Mouse (Mus musculus) lung, embryonic 15.5 days (tissue): ENCODE results near the gene Gm3159. TPM values are rescaled to one million over a fixed set of nuclear protein-coding genes. Genes with fewer than 3 reads are reported as not detected.
"Not testable (repeated sequence)": the region's sequence is repeated elsewhere in the genome, so short reads cannot be mapped to it uniquely, and the experiment has no call there.

ENCODE experiments used
- ATAC-seq: fragments of 200-750 bp; cut with Nextera tagmentation; 2 replicates; pipeline ENCODE4 v1.8.0; 2017; ENCODE audit warnings: moderate number of reproducible peaks, borderline replicate concordance; ENCODE audit not compliant: low FRiP score, low TSS enrichment; ENCODE audit errors: extremely low read depth
- H3K27ac ChIP-seq: fragments of 300-500 bp; sonication (generic); 2 replicates; pipeline ENCODE4 v1.5.1; 2015; ENCODE audit warnings: moderate library complexity, mild to moderate bottlenecking, inconsistent platforms
- H3K27me3 ChIP-seq: fragments of 300-500 bp; sonication (generic); 2 replicates; pipeline ENCODE4 v1.6.1; 2015; ENCODE audit warnings: inconsistent platforms
- H3K36me3 ChIP-seq: fragments of 300-500 bp; sonication (generic); 2 replicates; pipeline ENCODE4 v1.6.1; 2015; ENCODE audit warnings: inconsistent platforms
- H3K4me1 ChIP-seq: fragments of 300-500 bp; sonication (generic); 2 replicates; pipeline ENCODE4 v1.6.1; 2015; ENCODE audit warnings: inconsistent platforms
- H3K4me2 ChIP-seq: fragments of 300-500 bp; sonication (generic); 2 replicates; pipeline ENCODE4 v1.6.1; 2015; ENCODE audit warnings: inconsistent platforms, mild to moderate bottlenecking, moderate library complexity
- H3K4me3 ChIP-seq: fragments of 300-500 bp; sonication (generic); 2 replicates; pipeline ENCODE4 v1.5.1; 2015; ENCODE audit warnings: mild to moderate bottlenecking, inconsistent platforms
- H3K9ac ChIP-seq: fragments of 300-500 bp; sonication (generic); 2 replicates; pipeline ENCODE4 v1.6.1; 2015; ENCODE audit warnings: inconsistent platforms
- H3K9me3 ChIP-seq: fragments of 300-500 bp; sonication (generic); 2 replicates; pipeline ENCODE4 v1.6.1; 2016; ENCODE audit warnings: inconsistent platforms
- WGBS: fragments of 180-500 bp; shearing (Covaris S2); methylation state at CpG from one replicate; pipeline ENCODE4 v1.1.7; 2015; 5-methylcytosine and 5-hydroxymethylcytosine counted together
- polyA plus RNA-seq: library from polyadenylated mRNA; unstranded; fragments of >200 nt; fragmentation: Nextera tagmentation; extraction: Ambion mirVana; gene quantifications from 2 replicates; pipeline ENCODE4 v1.2.1, GENCODE M21; 2015

The Gm3159 gene
- polyA plus RNA-seq = not detected in 2 replicates

DNA sequence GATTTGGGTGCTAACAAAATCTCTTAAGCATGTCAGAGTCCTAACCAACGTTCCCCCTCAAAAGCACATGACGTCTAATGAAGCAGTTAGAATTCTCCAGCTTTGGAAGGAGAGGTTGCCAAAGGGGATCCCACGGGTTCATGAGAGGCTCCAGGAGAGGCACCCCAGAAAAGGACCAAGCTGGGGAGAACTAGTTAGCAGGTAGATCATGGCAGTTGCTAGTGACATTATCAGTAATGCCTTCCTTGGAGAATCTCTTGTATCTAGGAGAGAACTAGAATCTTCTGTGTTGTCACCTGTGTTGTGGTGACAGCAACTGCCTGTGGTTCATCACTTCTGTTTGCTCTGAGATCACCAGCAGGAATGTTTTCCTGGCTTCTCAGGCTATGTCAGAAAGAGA is at the start of gene Gm3159:
Gm3159 (plus strand) TSS at position 301 of the 400 bp plus-strand sequence.
- not testable (repeated sequence) for H3K9me3 ChIP-seq, H3K4me1 ChIP-seq, H3K9ac ChIP-seq, H3K27ac ChIP-seq, H3K4me3 ChIP-seq, H3K4me2 ChIP-seq, ATAC-seq, H3K27me3 ChIP-seq, H3K36me3 ChIP-seq
- 60% methylated on average over 1 of the region's 3 CpGs for WGBS

DNA sequence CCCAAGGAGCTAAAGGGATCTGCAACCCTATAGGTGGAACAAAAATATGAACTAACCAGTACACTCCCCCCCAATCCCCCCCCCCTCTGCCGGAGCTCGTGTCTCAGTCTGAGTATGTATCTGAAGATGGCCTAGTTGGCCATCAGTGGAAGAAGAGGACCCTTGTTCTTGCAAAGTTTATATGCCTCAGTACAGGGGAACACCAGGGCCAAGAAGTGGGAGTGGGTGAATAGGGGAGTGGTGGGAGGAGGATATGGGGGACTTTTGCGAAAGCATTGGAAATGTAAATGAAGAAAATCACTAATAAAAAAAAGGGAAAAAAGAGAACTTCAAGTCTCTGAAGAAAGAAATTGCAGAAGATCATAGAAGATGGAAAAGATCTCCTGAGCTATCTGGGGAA is 28.3 kb upstream of the Gm3159 start:
- H3K27me3 ChIP-seq, H3K27ac ChIP-seq, H3K36me3 ChIP-seq, H3K4me3 ChIP-seq, H3K4me1 ChIP-seq, ATAC-seq, H3K9me3 ChIP-seq, H3K4me2 ChIP-seq, H3K9ac ChIP-seq: not testable (repeated sequence)
- 86% methylated on average over 3 of the region's 3 CpGs for WGBS

DNA sequence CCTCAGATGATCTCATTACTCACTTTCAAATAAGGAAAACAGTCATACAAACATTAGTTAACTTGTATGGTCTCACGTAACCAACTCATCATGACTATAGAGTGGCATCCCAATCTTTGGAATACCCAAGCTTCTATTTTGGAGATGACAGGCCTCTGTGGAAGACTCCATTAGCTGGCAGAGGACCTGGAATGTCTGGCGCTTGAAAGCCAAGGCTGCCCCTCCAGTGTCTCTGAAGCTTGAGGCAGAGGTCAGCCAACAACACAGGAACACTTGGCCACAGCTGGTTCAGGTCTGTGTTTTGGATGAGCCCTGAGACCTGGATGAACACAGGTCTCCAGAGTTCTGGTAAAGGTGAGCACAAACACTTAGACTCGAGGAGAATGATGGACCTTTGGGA is 27.6 kb upstream of the Gm3159 start:
- H3K27me3 ChIP-seq, H3K36me3 ChIP-seq, H3K4me2 ChIP-seq, H3K9me3 ChIP-seq, H3K27ac ChIP-seq, H3K4me1 ChIP-seq, H3K9ac ChIP-seq, ATAC-seq, H3K4me3 ChIP-seq: not testable (repeated sequence)
- 78% methylated on average over 3 of the region's 3 CpGs for WGBS

DNA sequence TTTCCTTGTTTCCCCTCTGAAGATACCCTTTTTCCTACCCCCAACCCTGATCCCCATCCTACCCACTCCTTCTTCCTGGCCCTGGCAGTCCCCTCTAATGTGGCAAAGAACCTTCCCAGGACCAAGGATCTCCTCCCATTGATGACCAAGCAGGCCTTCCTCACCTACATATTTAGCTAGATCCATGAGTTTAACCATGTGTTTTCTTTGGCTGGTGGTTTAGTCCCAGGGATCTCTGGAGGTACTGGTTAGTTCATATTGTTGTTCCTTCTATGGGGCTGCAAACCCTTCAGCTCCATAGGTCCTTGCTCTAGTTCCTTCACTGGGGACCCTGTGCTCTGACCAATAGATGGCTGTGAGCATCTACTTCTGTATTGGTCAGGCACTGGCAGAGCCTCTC is 19.5 kb upstream of the Gm3159 start:
- H3K27ac ChIP-seq, H3K9me3 ChIP-seq, ATAC-seq, H3K9ac ChIP-seq, H3K4me2 ChIP-seq, H3K27me3 ChIP-seq, H3K4me1 ChIP-seq, H3K36me3 ChIP-seq, H3K4me3 ChIP-seq: not testable (repeated sequence)

DNA sequence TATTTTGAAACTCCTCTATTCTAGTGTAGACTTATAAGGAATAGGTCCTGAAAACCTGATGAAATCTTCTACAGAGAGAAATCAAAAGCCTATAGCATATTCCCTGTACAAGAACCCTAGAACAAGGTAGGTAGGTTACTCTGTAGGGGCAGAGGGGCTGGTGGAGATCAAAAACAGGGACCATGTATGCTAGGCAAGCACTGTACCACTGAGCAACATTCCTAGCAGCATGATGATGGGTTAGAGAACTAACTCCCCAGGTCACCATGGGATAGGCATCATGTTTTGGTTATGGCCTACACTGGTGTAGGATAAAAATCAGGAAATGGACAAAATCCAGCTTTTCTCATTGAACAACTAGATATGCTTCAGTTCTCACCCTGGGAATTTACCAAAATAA is 11.7 kb upstream of the Gm3159 start:
- H3K9me3 ChIP-seq, H3K9ac ChIP-seq, ATAC-seq, H3K27me3 ChIP-seq, H3K36me3 ChIP-seq, H3K4me1 ChIP-seq, H3K4me3 ChIP-seq, H3K27ac ChIP-seq, H3K4me2 ChIP-seq: not testable (repeated sequence)

DNA sequence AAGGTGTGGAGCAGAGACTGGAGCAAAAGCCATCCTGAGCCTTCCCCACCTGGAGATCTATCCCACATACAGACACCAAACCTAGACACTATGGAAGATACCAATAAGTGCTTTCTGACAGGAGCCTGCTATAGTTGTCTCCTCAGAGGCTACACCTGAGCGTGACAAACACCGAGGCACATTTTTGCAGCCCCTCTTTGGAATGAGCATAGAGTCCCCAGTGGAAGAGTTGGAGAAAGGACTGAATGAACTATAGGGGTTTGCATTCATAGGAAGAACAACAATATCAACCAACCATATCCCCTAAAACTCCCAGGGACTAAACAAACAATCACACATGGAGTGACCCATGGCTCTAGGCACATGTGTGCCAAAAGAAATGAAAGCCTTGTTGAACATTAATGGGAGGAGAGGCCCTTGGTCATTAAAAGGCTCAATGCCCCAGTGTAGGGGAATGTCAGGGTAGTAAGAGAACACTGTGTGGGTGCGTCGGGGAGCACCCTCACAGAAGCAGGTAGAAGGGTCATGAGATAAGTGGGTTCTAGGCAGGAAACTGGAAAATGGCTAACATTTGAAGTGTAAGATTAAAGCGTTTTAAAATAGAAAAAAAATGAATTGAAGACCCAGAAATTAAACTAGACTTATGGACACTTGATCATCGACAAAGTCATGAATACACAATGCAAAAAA is 4.3 kb upstream of the Gm3159 start:
- not testable (repeated sequence) for ATAC-seq

DNA sequence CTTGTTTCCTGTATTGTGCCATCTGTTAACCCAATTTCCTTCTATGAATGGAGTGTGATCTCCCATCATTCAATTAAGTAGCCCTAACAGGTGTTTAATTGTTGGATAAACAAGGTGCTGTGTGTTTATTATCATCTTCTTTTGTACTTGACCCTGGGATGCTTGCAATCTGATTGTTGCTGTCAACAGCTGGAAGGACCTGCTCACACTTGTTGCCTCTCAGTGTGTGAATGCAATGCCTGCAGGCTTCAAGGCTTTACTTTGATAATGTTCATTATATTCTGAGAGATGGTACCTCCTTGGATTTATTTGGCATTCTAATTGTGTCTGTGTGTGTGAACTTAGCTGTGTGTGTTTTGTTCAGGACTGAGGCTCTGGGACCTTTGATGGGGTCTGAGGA is 1.3 kb downstream of the Gm3159 start:
- not testable (repeated sequence) for H3K9ac ChIP-seq, H3K4me3 ChIP-seq, H3K27me3 ChIP-seq, H3K27ac ChIP-seq, H3K9me3 ChIP-seq, H3K4me1 ChIP-seq, ATAC-seq, H3K4me2 ChIP-seq, H3K36me3 ChIP-seq

More for the DNA sequence above, 4.3 kb upstream of the Gm3159 start:
- not testable (repeated sequence) for H3K4me1 ChIP-seq, H3K9ac ChIP-seq, H3K4me2 ChIP-seq, H3K9me3 ChIP-seq, H3K36me3 ChIP-seq, H3K4me3 ChIP-seq, H3K27ac ChIP-seq, H3K27me3 ChIP-seq
- WGBS = 98% methylated on average over 4 of the region's 6 CpGs

DNA sequence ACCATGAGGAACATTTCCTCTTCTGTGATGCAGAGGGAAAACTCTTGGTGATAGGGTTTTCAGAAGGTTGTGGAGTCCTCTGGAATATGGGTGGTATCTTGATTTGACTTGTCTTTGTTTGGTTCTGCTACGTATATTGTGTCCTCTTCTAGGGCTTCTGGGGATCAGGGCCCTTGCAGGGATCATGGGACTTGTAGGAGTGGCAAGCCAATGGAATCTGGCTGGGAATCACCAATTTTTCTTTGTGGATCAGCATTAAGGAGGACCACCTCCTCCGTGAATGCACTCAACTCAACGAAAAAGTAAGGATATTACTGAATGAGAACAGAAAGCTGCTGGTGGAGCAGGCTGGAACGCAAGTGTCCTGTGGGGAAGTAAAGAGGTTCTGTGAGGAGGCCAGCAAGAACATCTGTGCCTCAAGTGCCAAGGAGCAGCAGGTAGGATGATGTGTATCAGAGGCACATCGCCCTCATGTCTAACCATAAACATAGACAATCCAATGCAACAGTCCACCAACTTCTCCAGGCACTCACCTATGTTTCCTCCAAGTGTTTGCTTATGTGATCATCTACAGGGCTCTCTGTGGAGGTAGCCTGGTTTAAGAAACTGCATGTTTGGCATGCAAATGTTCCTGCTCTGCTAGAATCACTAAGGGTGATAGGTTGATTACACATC is 2.9 kb downstream of the Gm3159 start:
- H3K4me2 ChIP-seq, H3K27me3 ChIP-seq, H3K9ac ChIP-seq, H3K9me3 ChIP-seq, ATAC-seq, H3K27ac ChIP-seq, H3K4me1 ChIP-seq, H3K4me3 ChIP-seq, H3K36me3 ChIP-seq: not testable (repeated sequence)
- WGBS = 86% methylated on average over 5 of the region's 5 CpGs

DNA sequence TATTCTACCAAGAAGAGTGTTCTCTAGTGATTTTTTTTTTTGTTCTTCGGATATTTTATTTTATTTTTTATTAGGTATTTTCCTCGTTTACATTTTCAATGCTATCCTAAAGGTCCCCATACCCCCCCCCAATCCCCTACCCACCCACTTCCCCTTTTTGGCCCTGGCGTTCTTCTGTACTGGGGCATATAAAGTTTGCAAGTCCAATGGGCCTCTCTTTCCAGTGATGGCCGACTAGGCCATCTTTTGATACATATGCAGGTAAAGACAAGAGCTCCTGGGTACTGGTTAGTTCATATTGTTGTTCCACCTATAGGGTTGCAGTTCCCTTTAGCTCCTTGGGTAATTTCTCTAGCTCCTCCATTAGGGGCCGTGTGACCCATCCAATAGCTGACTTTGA is 3.9 kb downstream of the Gm3159 start:
- not testable (repeated sequence) for H3K4me3 ChIP-seq, H3K27me3 ChIP-seq, H3K9ac ChIP-seq, H3K4me1 ChIP-seq, H3K9me3 ChIP-seq, ATAC-seq, H3K27ac ChIP-seq, H3K36me3 ChIP-seq, H3K4me2 ChIP-seq
- WGBS = 73% methylated on average over 5 of the region's 5 CpGs

DNA sequence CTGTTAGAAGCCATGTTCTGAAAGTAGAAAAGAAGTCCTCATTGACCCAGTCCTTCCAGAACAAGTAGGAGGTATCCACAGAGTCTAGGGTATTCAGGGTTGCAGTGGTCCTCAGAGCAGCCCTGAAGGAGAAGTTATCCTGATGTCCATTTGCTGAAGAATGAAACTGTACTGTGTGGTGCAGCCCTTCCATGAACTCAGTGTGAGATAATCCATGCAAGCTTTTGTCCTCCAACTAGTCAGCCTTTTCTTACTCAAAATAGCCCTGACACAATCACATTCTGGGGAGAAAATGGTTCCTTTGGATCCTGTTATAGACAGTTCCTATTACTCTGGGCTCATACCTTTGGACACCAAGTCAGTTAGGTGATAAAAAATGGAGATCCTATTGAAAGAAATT is 6.5 kb downstream of the Gm3159 start:
- not testable (repeated sequence) for H3K36me3 ChIP-seq, H3K4me1 ChIP-seq, H3K4me3 ChIP-seq, H3K9me3 ChIP-seq, ATAC-seq, H3K9ac ChIP-seq, H3K27me3 ChIP-seq, H3K4me2 ChIP-seq, H3K27ac ChIP-seq

DNA sequence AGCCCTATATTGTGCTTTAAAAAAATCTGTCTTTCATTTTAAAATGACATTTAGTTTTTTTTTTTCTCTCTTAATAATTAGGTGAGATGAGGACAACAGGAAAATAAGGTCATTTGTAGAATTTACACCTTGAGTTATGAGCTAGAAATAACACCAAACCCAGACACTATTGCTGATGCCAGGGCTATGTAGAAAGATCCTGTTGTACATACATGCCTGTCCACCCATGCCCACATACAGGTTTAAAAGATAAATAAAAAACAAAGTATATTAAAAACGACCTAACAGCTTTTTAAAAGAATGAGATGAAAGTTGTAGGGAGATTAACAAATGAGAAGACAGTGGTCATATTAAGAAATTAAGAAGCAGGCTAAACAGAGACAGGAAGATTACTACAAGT is 12.6 kb downstream of the Gm3159 start:
- not testable (repeated sequence) for H3K36me3 ChIP-seq, ATAC-seq
- WGBS = 31% methylated on average over 1 of the region's 1 CpGs

DNA sequence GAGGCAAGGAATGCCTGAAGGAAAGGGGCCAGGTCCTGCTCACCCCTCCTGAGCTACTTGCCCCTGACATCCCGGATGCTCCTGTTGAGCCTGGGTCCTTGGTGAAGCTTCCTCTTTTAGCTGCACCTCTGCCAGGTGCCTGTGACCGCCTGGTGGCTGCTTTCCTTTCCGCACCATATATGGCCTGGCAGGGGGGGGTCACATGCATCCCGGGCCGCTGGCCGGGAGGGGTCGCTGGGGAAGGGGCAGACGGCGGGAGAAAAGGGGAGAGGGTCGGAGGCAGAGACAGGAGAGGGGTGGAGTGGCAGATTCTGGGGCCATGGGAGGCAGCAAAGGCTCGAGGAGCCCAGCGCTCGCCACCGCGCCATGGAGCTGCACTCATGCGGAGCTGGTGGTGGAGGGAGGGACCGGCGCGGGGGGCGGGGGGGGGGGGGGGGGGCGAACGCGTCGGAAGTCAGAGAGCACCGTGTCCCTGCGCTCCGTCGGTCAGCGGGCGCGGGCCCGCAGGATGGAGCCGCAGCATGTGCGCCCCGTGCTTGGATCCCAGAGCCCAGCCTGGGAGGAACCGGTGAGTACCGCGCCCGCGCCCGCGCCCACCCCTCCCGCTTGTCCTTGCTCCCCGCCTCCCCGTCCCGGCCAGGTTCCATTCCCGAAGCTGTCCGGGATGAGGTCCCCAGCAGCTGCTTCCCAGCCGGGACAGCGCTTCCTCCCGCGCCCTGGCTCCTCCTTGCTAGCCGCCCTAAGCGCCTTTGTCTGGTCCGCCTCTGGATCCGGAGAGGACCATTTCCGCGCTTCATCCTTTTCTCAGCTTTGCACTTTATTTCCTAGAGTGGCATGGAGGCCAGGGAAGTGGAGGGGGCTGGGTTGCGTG is 17.9 kb downstream of the Gm3159 start, which contains the start of gene Gm3164:
Gm3164 (plus strand) TSS at position 484 of the 871 bp plus-strand sequence.
- not testable (repeated sequence) for H3K4me1 ChIP-seq, H3K9me3 ChIP-seq, H3K9ac ChIP-seq, H3K27me3 ChIP-seq, H3K36me3 ChIP-seq, H3K27ac ChIP-seq, ATAC-seq
- Histone ChIP-seq H3K4me2 (peak within 1 kb of the TSS; percentile 58), H3K4me3 (peak within 1 kb of the TSS; percentile 31)
- WGBS = 5% methylated on average over 25 of the region's 59 CpGs

More for the DNA sequence above, 12.6 kb downstream of the Gm3159 start:
- not testable (repeated sequence) for H3K4me1 ChIP-seq, H3K27ac ChIP-seq, H3K9ac ChIP-seq, H3K4me2 ChIP-seq, H3K9me3 ChIP-seq, H3K4me3 ChIP-seq, H3K27me3 ChIP-seq
